Mouse (Mus musculus): Measurements from ENCODE around the gene Pced1b.

DNA sequence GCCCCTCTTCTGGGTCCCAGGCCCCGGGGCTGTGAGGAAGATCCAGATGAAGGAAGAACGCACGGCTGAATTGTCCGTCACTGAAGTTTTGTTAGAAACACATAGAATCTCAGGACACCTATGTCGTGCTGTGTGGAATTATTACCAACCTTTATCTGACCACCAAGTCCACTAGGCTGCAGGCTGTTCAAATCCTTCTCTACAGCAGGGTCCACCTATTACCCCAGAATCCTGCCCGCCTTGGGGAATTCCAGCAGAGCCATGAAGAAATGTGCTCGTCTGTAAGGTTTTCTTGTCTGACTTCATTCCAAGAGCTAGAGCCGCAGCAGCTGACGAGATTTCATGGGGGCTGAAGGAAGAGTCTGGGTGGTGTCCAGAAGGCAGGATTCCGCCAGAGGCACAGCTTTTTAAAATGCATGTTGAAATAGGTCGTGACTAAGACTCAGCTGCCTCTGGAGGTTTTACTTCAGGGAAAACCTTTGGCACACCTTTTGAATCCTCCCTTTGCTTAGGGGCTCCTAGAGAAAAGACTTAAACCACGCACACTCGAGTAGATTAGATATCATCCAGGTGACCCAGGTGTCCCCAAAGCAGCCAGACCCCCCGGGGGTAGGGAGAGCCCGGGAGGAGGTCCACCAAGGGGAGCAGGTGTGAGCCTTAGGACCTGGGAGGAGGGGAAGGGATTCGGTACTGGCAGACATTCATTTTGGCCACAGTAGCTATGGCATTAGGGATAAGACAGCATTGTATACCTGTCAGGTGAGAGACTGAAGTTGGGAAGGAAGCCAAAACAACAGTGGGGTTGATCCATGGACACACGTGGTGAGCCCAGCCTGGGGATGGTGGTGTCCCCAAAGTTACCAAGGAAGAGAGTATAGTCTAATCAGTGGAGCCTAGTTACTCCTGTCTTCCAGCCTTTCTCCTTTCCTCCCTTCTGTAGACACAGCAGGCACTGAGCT is 160.9 kb downstream of the Pced1b start:
- TF ChIP-seq CTCF (IDR thresholded peaks at IDR 0.05; ENCODE audit: low read depth, low read length) (no peak), POLR2A (IDR thresholded peaks at IDR 0.05; ENCODE audit: extremely low read depth, insufficient read depth, low read length) (no peak)
